Mouse (Mus musculus): ENCODE measurements around the gene Krit1. TPM values are rescaled to one million over a fixed set of nuclear protein-coding genes. Genes with fewer than 3 reads are reported as not detected.

The Krit1 gene
- polyA plus RNA-seq (2011; ENCODE audit: insufficient read depth, insufficient read length, low read depth, missing spikeins): 55.6 and 56.1 TPM in 2 replicates

DNA sequence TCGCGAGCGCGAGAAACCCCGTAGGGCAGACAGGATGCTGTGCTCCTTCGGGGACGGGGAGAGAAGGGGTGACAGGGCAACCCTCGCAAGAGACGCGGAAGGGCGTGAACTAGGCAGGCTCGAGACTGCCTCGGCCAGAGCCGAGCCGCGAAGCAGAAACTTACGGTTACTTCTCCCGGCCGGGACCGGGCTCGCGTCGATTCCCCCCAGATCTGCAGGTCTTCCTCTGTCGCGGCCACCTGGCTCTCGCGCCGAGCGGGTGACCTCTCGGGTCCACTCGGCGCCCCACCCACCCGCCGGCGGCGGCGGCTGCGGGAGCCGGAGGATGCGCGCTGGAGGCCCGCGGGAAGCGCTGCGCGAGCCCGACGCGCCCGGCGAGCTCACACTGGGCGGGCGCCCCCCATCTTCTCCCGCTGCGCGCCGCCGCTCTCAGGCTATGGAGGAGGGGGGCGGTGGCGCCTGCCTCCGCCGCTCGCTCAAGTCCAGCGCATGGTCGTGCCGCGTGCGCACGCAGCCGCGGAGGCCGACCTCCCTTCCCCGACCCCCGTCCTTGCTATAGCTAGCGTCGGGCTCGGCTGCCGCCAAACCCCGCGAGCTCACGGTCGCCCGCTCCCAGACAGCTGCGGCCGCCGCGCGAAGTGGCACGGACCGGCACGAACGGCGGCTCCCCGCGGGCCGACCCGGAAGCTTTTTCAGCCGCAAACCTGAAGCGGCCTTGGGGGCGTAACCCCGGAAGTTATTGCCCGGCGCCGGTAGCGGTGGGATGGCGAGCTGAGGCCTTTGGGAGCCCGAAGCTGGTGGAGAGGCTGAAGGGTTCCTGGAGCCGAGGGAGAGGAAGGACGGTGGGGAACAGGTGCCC is at the start of gene Krit1, which contains the start of gene Ankib1:
Krit1 (plus strand) TSS at position 752 of the 859 bp plus-strand sequence.
Ankib1 (minus strand) TSS at position 493 of the 859 bp plus-strand sequence.
- H3K27me3 ChIP-seq (ENCODE audit: control insufficient read depth, insufficient read depth, low read length, poor library complexity, severe bottlenecking): no peaks in the 10 kb centered on the region
- TF ChIP-seq EP300 (IDR thresholded peaks at IDR 0.05; ENCODE audit: insufficient read depth, low read depth, low read length): no peak
- TF ChIP-seq POLR2A (IDR thresholded peaks at IDR 0.05; ENCODE audit: insufficient read depth, low read length): no peak
- TF ChIP-seq CTCF (IDR thresholded peaks at IDR 0.05; ENCODE audit: low read depth, low read length): no peak
- H3K4me3 ChIP-seq (ENCODE audit: low read depth, low read length): peak within 1 kb of the TSS; percentile 83
- no peaks in the 10 kb centered on the region for H3K36me3 ChIP-seq (ENCODE audit: control insufficient read depth, insufficient read depth, low read length, poor library complexity, severe bottlenecking)
- H3K27ac ChIP-seq (ENCODE audit: insufficient read depth, low read length): 0 out of 2 replicates have a peak within 1 kb of the TSS, but pooled peaks have one; percentile 47
- no peaks in the 10 kb centered on the region for H3K9me3 ChIP-seq (replicated peaks; ENCODE audit: control insufficient read depth, insufficient read depth, low read length, poor library complexity, severe bottlenecking)
- no peaks in the 10 kb centered on the region for H3K4me1 ChIP-seq (ENCODE audit: control insufficient read depth, insufficient read depth, low read length)
- H3K9ac ChIP-seq (ENCODE audit: low read depth, poor library complexity, severe bottlenecking): peak within 1 kb of the TSS; percentile 79

DNA sequence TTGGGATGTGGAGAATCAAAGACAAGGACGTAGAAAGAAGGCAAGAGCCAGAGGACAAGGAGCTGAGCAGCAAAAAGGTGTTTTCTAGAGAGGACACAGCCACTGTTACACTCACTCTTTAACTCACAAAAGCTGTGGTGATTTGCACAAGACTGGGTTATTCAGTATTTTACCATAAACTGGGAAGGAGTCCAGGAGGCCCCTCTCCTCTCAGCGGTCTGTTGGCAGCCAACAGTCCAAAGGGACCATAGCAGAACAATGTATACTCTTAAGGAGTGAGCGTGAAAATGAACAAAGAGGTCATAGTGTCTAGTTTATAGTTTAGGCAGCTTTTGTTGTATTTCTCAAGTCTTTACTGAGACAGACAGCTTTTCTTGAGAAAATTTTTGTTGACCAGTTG is 31.5 kb upstream of the Krit1 start:
- Histone ChIP-seq H3K27ac (ENCODE audit: insufficient read depth, low read length) (no peak overlapping the region), H3K9me3 (replicated peaks; ENCODE audit: control insufficient read depth, insufficient read depth, low read length, poor library complexity, severe bottlenecking) (no peaks in the 10 kb centered on the region), H3K9ac (ENCODE audit: low read depth, poor library complexity, severe bottlenecking) (no peak overlapping the region), H3K36me3 (ENCODE audit: control insufficient read depth, insufficient read depth, low read length, poor library complexity, severe bottlenecking) (no peaks in the 10 kb centered on the region), H3K4me3 (ENCODE audit: low read depth, low read length) (no peak overlapping the region), H3K27me3 (ENCODE audit: control insufficient read depth, insufficient read depth, low read length, poor library complexity, severe bottlenecking) (no peaks in the 10 kb centered on the region), H3K4me1 (ENCODE audit: control insufficient read depth, insufficient read depth, low read length) (peaks cover 2% of the 10 kb centered on the region)
- TF ChIP-seq EP300 (IDR thresholded peaks at IDR 0.05; ENCODE audit: insufficient read depth, low read depth, low read length) (no peak), CTCF (IDR thresholded peaks at IDR 0.05; ENCODE audit: low read depth, low read length) (no peak), POLR2A (IDR thresholded peaks at IDR 0.05; ENCODE audit: insufficient read depth, low read length) (no peak)

DNA sequence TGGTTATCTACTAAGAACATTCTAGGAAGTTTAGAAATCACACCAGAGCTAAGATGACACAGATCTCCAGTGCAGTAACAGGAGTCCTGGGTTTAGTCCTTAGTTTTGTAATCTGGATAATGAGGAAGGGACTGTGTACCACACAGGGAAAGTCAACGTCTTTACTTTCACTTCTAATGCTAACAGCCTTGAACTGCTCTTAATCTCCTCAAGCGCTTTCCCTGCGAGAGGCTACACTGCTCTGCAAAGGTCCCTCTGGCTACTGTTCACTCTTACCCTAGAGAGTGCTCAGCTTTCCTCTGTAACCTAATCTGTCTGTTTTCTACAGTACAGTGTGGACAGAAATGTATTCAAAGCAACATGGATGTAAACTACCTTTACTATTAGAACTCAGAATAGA is 31.0 kb upstream of the Krit1 start:
- Histone ChIP-seq H3K27ac (ENCODE audit: insufficient read depth, low read length) (no peak overlapping the region), H3K9me3 (replicated peaks; ENCODE audit: control insufficient read depth, insufficient read depth, low read length, poor library complexity, severe bottlenecking) (no peaks in the 10 kb centered on the region), H3K4me1 (ENCODE audit: control insufficient read depth, insufficient read depth, low read length) (peaks cover 2% of the 10 kb centered on the region), H3K27me3 (ENCODE audit: control insufficient read depth, insufficient read depth, low read length, poor library complexity, severe bottlenecking) (no peaks in the 10 kb centered on the region), H3K4me3 (ENCODE audit: low read depth, low read length) (no peak overlapping the region), H3K9ac (ENCODE audit: low read depth, poor library complexity, severe bottlenecking) (no peak overlapping the region), H3K36me3 (ENCODE audit: control insufficient read depth, insufficient read depth, low read length, poor library complexity, severe bottlenecking) (no peaks in the 10 kb centered on the region)
- no peak for TF ChIP-seq EP300 (IDR thresholded peaks at IDR 0.05; ENCODE audit: insufficient read depth, low read depth, low read length)

DNA sequence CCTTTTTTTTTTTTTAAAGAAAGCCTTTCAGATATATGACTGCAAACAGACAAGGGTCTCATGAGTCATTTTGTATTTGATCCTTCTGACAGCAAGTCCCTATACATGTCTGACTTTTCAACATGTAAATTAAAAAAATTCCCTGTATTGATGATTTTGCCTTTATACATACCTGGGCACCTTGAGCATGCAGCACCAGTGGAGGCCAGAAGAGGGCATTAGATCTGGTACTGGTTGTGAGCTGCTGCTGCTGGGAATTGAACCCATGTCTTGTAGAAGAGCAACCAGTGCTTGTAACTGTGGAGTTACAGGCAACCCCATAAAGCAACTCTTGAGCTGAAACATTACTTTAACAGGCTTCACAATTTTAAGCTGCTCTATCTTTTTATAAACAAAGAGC is 20.3 kb upstream of the Krit1 start:
- Histone ChIP-seq H3K4me1 (ENCODE audit: control insufficient read depth, insufficient read depth, low read length) (no peaks in the 10 kb centered on the region), H3K4me3 (ENCODE audit: low read depth, low read length) (no peak overlapping the region), H3K27ac (ENCODE audit: insufficient read depth, low read length) (no peak overlapping the region), H3K27me3 (ENCODE audit: control insufficient read depth, insufficient read depth, low read length, poor library complexity, severe bottlenecking) (no peaks in the 10 kb centered on the region), H3K9me3 (replicated peaks; ENCODE audit: control insufficient read depth, insufficient read depth, low read length, poor library complexity, severe bottlenecking) (no peaks in the 10 kb centered on the region), H3K9ac (ENCODE audit: low read depth, poor library complexity, severe bottlenecking) (no peak overlapping the region), H3K36me3 (ENCODE audit: control insufficient read depth, insufficient read depth, low read length, poor library complexity, severe bottlenecking) (no peaks in the 10 kb centered on the region)
- no peak for TF ChIP-seq POLR2A (IDR thresholded peaks at IDR 0.05; ENCODE audit: insufficient read depth, low read length)
- TF ChIP-seq CTCF (IDR thresholded peaks at IDR 0.05; ENCODE audit: low read depth, low read length): peak; percentile 49
- TF ChIP-seq EP300 (IDR thresholded peaks at IDR 0.05; ENCODE audit: insufficient read depth, low read depth, low read length): no peak

DNA sequence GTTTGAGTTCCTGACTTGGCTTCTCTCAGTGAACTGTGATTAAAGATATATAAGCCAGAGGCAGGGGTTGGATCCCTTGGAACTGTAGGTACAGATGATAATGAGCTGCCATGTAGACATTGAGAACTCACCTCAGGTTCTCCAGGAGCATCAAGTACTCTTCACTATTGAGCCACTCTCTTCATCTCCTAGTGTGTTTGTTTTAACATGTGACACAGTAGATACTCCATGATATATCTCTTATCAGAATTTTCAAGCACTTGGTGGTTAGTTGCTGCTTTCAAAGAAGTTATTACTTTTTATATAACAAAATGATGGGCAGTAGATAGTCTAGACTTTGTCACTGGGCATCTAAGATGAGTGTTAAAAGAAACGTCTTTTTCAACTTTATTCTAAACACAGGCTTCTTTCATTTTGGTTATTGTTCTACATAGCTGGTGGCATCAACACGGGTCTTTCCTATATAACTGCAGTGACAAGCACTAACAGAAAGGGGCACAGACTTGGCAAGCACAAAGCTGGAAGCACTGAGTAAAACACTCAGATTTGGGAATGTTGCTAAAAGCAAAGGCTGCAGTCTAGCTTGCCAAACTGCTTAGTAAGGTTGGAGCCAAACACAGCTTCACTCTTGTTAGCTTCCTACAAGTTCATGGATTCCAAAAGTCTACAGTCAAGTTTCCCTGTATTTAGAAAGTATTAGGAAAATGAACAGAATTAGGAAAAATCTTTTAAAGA is 18.9 kb upstream of the Krit1 start:
- Histone ChIP-seq H3K36me3 (ENCODE audit: control insufficient read depth, insufficient read depth, low read length, poor library complexity, severe bottlenecking) (no peaks in the 10 kb centered on the region), H3K27ac (ENCODE audit: insufficient read depth, low read length) (no peak overlapping the region), H3K4me3 (ENCODE audit: low read depth, low read length) (no peak overlapping the region), H3K27me3 (ENCODE audit: control insufficient read depth, insufficient read depth, low read length, poor library complexity, severe bottlenecking) (no peaks in the 10 kb centered on the region), H3K4me1 (ENCODE audit: control insufficient read depth, insufficient read depth, low read length) (no peaks in the 10 kb centered on the region), H3K9ac (ENCODE audit: low read depth, poor library complexity, severe bottlenecking) (no peak overlapping the region), H3K9me3 (replicated peaks; ENCODE audit: control insufficient read depth, insufficient read depth, low read length, poor library complexity, severe bottlenecking) (no peaks in the 10 kb centered on the region)
- no peak for TF ChIP-seq POLR2A (IDR thresholded peaks at IDR 0.05; ENCODE audit: insufficient read depth, low read length)
- no peak for TF ChIP-seq EP300 (IDR thresholded peaks at IDR 0.05; ENCODE audit: insufficient read depth, low read depth, low read length)
- no peak for TF ChIP-seq CTCF (IDR thresholded peaks at IDR 0.05; ENCODE audit: low read depth, low read length)
